Mouse (Mus musculus): ENCODE measurements at regions not wholly inside any gene's neighbourhood (a gene's known extent, or its start where the extent isn't known, plus 50 kb on each side); places are given as distances from the start of the nearest gene placed in this dataset.

GRCm38 (mm10) chr11:50483821-50484220 is 52.9 kb upstream of the Rufy1 start:
- no peaks in the 10 kb centered on the region for H3K36me3 ChIP-seq (ENCODE audit: insufficient read depth, low read length)
- no peak overlapping the region for H3K27ac ChIP-seq (ENCODE audit: low read length)
- no peak overlapping the region for H3K4me2 ChIP-seq (replicated peaks; ENCODE audit: low read depth, low read length)
- no peaks in the 10 kb centered on the region for H3K27me3 ChIP-seq (replicated peaks; ENCODE audit: insufficient read depth, low read length)
- no peak overlapping the region for H3K4me3 ChIP-seq (ENCODE audit: low read depth, low read length)
- no peak for DNase-seq (ENCODE audit: low spot score)
- H3K9me3 ChIP-seq (ENCODE audit: low read length): no peaks in the 10 kb centered on the region
- no peaks in the 10 kb centered on the region for H3K4me1 ChIP-seq (ENCODE audit: insufficient read depth, low read depth, low read length)
- no peak overlapping the region for H3K9ac ChIP-seq (replicated peaks; ENCODE audit: low read depth)
- WGBS: 76% methylated on average over 2 of the region's 2 CpGs
- ATAC-seq: no peak
- TF ChIP-seq CTCF (IDR thresholded peaks at IDR 0.05) (no peak), EP300 (IDR thresholded peaks at IDR 0.05) (no peak)

- H3K27ac ChIP-seq (ENCODE audit: low read length): no peak overlapping the region
- H3K4me1 ChIP-seq (ENCODE audit: insufficient read depth, low read depth, low read length): no peaks in the 10 kb centered on the region
- H3K4me3 ChIP-seq (ENCODE audit: low read depth, low read length): no peak overlapping the region
- 84% methylated on average over 6 of the region's 6 CpGs for WGBS
- ATAC-seq (no peak), DNase-seq (ENCODE audit: low spot score) (no peak)
- no peaks in the 10 kb centered on the region for H3K27me3 ChIP-seq (replicated peaks; ENCODE audit: insufficient read depth, low read length)
- H3K4me2 ChIP-seq (replicated peaks; ENCODE audit: low read depth, low read length): no peak overlapping the region
- no peak overlapping the region for H3K9ac ChIP-seq (replicated peaks; ENCODE audit: low read depth)
- no peak for TF ChIP-seq CTCF (IDR thresholded peaks at IDR 0.05)
- TF ChIP-seq EP300 (IDR thresholded peaks at IDR 0.05): no peak
- no peaks in the 10 kb centered on the region for H3K9me3 ChIP-seq (ENCODE audit: low read length)
- no peaks in the 10 kb centered on the region for H3K36me3 ChIP-seq (ENCODE audit: insufficient read depth, low read length)
Measured at GRCm38 (mm10) chr11:50483116-50483515, 52.2 kb upstream of the Rufy1 start.

- H3K36me3 ChIP-seq (ENCODE audit: insufficient read depth, low read length): no peaks in the 10 kb centered on the region
- no peak overlapping the region for H3K9ac ChIP-seq (replicated peaks; ENCODE audit: low read depth)
- H3K4me3 ChIP-seq (ENCODE audit: low read depth, low read length): no peak overlapping the region
- DNase-seq (ENCODE audit: low spot score): no peak
- H3K4me2 ChIP-seq (replicated peaks; ENCODE audit: low read depth, low read length): no peak overlapping the region
- no peaks in the 10 kb centered on the region for H3K4me1 ChIP-seq (ENCODE audit: insufficient read depth, low read depth, low read length)
- ATAC-seq: no peak
- WGBS: 52% methylated on average over 3 of the region's 3 CpGs
- no peaks in the 10 kb centered on the region for H3K27me3 ChIP-seq (replicated peaks; ENCODE audit: insufficient read depth, low read length)
- no peak overlapping the region for H3K27ac ChIP-seq (ENCODE audit: low read length)
- H3K9me3 ChIP-seq (ENCODE audit: low read length): no peaks in the 10 kb centered on the region
- TF ChIP-seq CTCF (IDR thresholded peaks at IDR 0.05): no peak
- TF ChIP-seq EP300 (IDR thresholded peaks at IDR 0.05): no peak
Measured at GRCm38 (mm10) chr11:50482607-50483006, 51.7 kb upstream of the Rufy1 start.

Measured in lung, postnatal 0 days (tissue).